Mouse (Mus musculus) activated CD4-positive, CD25-positive, alpha-beta regulatory T cell (primary cell): ENCODE results near the gene Cog3. TPM values are rescaled to one million over a fixed set of nuclear protein-coding genes. Genes with fewer than 3 reads are reported as not detected.

Source experiments
- polyA plus RNA-seq, 2 experiments: library from polyadenylated mRNA; unstranded; fragments of 100-300 nt; shearing (Covaris generic); gene quantifications; one replicate each; pipeline ENCODE4 v1.2.1; 2017

The Cog3 gene
- polyA plus RNA-seq: 10 to 100 TPM; 25.0 to 25.3 TPM

GRCm38 (mm10) chr14:75753991-75754817 lies at the start of gene Cog3:
TSS of gene Cog3 (minus strand) at chr14:75754517.

GRCm38 (mm10) chr14:75786868-75787793 lies 32.8 kb upstream of the Cog3 start, which contains the start of gene Slc25a30:
TSS of gene Slc25a30 (minus strand) at chr14:75787037.

Other genes starting within 250 kb of the Cog3 start
- gene Spert, start 161.4 kb downstream of the Cog3 start, polyA plus RNA-seq: not detected
- gene Erich6b, start 112.3 kb downstream of the Cog3 start, polyA plus RNA-seq: not detected
- 10 to 100 TPM in 1 of 2 experiments, 1 to 10 TPM in 1; 9.7 to 10.8 TPM for gene Slc25a30, start 32.5 kb upstream of the Cog3 start, polyA plus RNA-seq
- 1,000 to 10,000 TPM; 1,473 to 1,878 TPM for gene Tpt1, start 90.6 kb upstream of the Cog3 start, polyA plus RNA-seq
- gene Kctd4, start 200.5 kb upstream of the Cog3 start, polyA plus RNA-seq: under 1 TPM; 0.34 to 0.58 TPM